Mouse (Mus musculus) stomach, postnatal 0 days (tissue): Measurements from ENCODE around the gene Znrf3. TPM values are rescaled to one million over a fixed set of nuclear protein-coding genes. Genes with fewer than 3 reads are reported as not detected.

Experiments
- ATAC-seq: fragments of 200-750 bp; cut with Nextera tagmentation; 2 replicates; pipeline ENCODE4 v1.8.0; 2017; ENCODE audit not compliant: low FRiP score, low TSS enrichment
- DNase-seq: peaks from one replicate; pipeline ENCODE4 v3.0.0-alpha.2; 2016; ENCODE audit warnings: low spot score
- H3K27ac ChIP-seq: fragments of 300-500 bp; sonication (generic); replicated peaks from 2 replicates; pipeline ENCODE4 v1.5.1; 2014; ENCODE audit warnings: mild to moderate bottlenecking, control low read depth
- H3K27me3 ChIP-seq: fragments of 300-500 bp; sonication (generic); 2 replicates; pipeline ENCODE4 v1.6.1; 2014; ENCODE audit warnings: low read length; ENCODE audit not compliant: control insufficient read depth, insufficient read depth
- H3K36me3 ChIP-seq: fragments of 300-500 bp; sonication (generic); 2 replicates; pipeline ENCODE4 v1.6.1; 2014; ENCODE audit warnings: low read length, mixed read lengths; ENCODE audit not compliant: control insufficient read depth, insufficient read depth
- H3K4me1 ChIP-seq: fragments of 300-500 bp; sonication (generic); replicated peaks from 2 replicates; pipeline ENCODE4 v1.6.1; 2014; ENCODE audit warnings: antibody characterized with exemption; ENCODE audit not compliant: control insufficient read depth, insufficient read depth
- H3K4me2 ChIP-seq: fragments of 300-500 bp; sonication (generic); replicated peaks from 2 replicates; pipeline ENCODE4 v1.6.1; 2014; ENCODE audit warnings: low read depth, mild to moderate bottlenecking, control low read depth, moderate library complexity
- H3K4me3 ChIP-seq: fragments of 300-500 bp; sonication (generic); 2 replicates; pipeline ENCODE4 v1.5.1; 2014; ENCODE audit warnings: low read depth, low read length, control low read depth
- H3K9ac ChIP-seq: fragments of 300-500 bp; sonication (generic); 2 replicates; pipeline ENCODE4 v1.6.1; 2014; ENCODE audit warnings: mild to moderate bottlenecking, low read length, control low read depth, mixed read lengths
- H3K9me3 ChIP-seq: fragments of 300-500 bp; sonication (generic); 2 replicates; pipeline ENCODE4 v1.6.1; 2016; ENCODE audit warnings: low read length; ENCODE audit not compliant: control insufficient read depth
- CTCF ChIP-seq: IDR thresholded peaks from 2 replicates; pipeline ENCODE4 v1.5.1; 2016; ENCODE audit warnings: antibody characterized with exemption, low read depth, mild to moderate bottlenecking, moderate library complexity
- EP300 ChIP-seq: optimal IDR thresholded peaks from 2 replicates; pipeline ENCODE3; 2016; ENCODE audit warnings: antibody characterized with exemption
- WGBS: fragments of 180-500 bp; shearing (Covaris S2); extraction: QIAGEN DNeasy Blood & Tissue Kit; methylation state at CpG from one replicate; pipeline ENCODE4 v1.1.7; 2014; 5-methylcytosine and 5-hydroxymethylcytosine counted together
- polyA plus RNA-seq: library from polyadenylated mRNA; unstranded; fragments of >200 nt; fragmentation: Nextera tagmentation; extraction: Ambion mirVana; gene quantifications from 2 replicates; pipeline ENCODE4 v1.2.1, GENCODE M21; 2015

The Znrf3 gene
- polyA plus RNA-seq, 1 experiment from 2014 or later, result 9.3 TPM

DNA sequence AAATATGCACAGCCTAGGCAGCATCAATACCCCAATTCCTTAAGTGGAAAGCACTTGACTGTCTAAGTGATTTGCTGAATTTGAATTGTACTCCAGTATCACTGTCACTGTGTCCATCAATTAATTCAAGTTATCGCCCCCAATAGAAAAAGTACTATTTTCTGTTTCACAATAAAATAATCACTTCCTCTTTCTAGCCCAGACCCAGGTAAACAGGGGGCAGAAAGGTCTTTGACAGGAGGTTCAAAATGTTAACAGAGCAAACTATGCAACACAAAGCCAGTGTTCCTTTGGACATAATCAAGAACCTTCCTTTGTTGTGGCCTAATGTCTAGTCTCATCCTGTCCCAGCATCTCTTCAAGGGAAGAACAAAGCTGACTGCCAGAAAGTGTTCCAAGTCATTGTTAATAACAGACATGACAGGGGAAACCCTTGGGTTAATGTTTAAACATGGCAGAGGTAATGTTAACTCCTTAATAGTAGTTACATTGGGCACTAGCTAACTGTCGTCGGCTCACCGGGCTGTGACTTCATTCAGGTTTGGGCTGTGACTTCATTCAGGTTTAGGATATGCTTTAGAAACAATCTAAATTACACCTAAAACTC lies 42.4 kb downstream of the Znrf3 start:
- Histone ChIP-seq H3K4me2 (no peak overlapping the region), H3K9me3 (no peaks in the 10 kb centered on the region), H3K9ac (no peak overlapping the region), H3K27ac (no peak overlapping the region), H3K4me3 (no peak overlapping the region), H3K27me3 (no peaks in the 10 kb centered on the region), H3K4me1 (0 out of 2 replicates have a peak, but pooled peaks cover 2% of the 10 kb centered on the region), H3K36me3 (no peaks in the 10 kb centered on the region)
- ATAC-seq, result no peak
- DNase-seq, result no peak
- 60% methylated on average over 4 of the region's 4 CpGs for WGBS
- TF ChIP-seq EP300, result no peak
- TF ChIP-seq CTCF, result no peak

GRCm38 (mm10) chr11:5398301-5399053 lies 46.2 kb downstream of the Znrf3 start:
- no peaks in the 10 kb centered on the region for H3K9me3 ChIP-seq
- TF ChIP-seq CTCF, result no peak
- TF ChIP-seq EP300, result no peak
- no peak for DNase-seq
- no peak overlapping the region for H3K27ac ChIP-seq
- WGBS, result 44% methylated on average over 3 of the region's 3 CpGs
- no peaks in the 10 kb centered on the region for H3K27me3 ChIP-seq
- ATAC-seq, result no peak
- H3K4me1 ChIP-seq, result no peaks in the 10 kb centered on the region
- H3K36me3 ChIP-seq, result no peaks in the 10 kb centered on the region
- no peak overlapping the region for H3K4me2 ChIP-seq
- no peak overlapping the region for H3K9ac ChIP-seq
- no peak overlapping the region for H3K4me3 ChIP-seq

- Histone ChIP-seq H3K27ac (no peak overlapping the region), H3K9ac (no peak overlapping the region), H3K4me2 (no peak overlapping the region), H3K9me3 (no peaks in the 10 kb centered on the region), H3K27me3 (no peaks in the 10 kb centered on the region), H3K4me3 (no peak overlapping the region), H3K36me3 (no peaks in the 10 kb centered on the region), H3K4me1 (no peaks in the 10 kb centered on the region)
- TF ChIP-seq EP300 (no peak), CTCF (no peak)
- ATAC-seq (no peak), DNase-seq (no peak)
- WGBS, result 42% methylated on average over 4 of the region's 4 CpGs
Observed at GRCm38 (mm10) chr11:5390969-5391831, 53.4 kb downstream of the Znrf3 start.

GRCm38 (mm10) chr11:5382652-5383051 lies 62.0 kb downstream of the Znrf3 start:
- WGBS, result 38% methylated on average over 2 of the region's 2 CpGs
- TF ChIP-seq CTCF (no peak), EP300 (no peak)
- H3K4me3 ChIP-seq, result no peak overlapping the region
- H3K4me2 ChIP-seq, result no peak overlapping the region
- ATAC-seq, result no peak
- H3K36me3 ChIP-seq, result no peaks in the 10 kb centered on the region
- no peak for DNase-seq
- H3K4me1 ChIP-seq, result peaks cover 6% of the 10 kb centered on the region
- H3K9me3 ChIP-seq, result no peaks in the 10 kb centered on the region
- H3K9ac ChIP-seq, result no peak overlapping the region
- no peak overlapping the region for H3K27ac ChIP-seq
- no peaks in the 10 kb centered on the region for H3K27me3 ChIP-seq

GRCm38 (mm10) chr11:5381226-5381625 lies 63.4 kb downstream of the Znrf3 start:
- H3K4me2 ChIP-seq, result no peak overlapping the region
- WGBS, result 63% methylated on average over 5 of the region's 5 CpGs
- no peak for TF ChIP-seq EP300
- TF ChIP-seq CTCF, result no peak
- no peaks in the 10 kb centered on the region for H3K36me3 ChIP-seq
- no peak overlapping the region for H3K27ac ChIP-seq
- no peak overlapping the region for H3K9ac ChIP-seq
- DNase-seq (no peak), ATAC-seq (no peak)
- peaks cover 6% of the 10 kb centered on the region for H3K4me1 ChIP-seq
- H3K4me3 ChIP-seq, result no peak overlapping the region
- H3K9me3 ChIP-seq, result no peaks in the 10 kb centered on the region
- H3K27me3 ChIP-seq, result no peaks in the 10 kb centered on the region
